Mouse (Mus musculus): ENCODE measurements around the gene Trpv2.

Trpv2 gene

GRCm38 (mm10) chr11:62558961-62559646, 15.2 kb upstream of the Trpv2 start:
- DNase-seq: peak; percentile 33

- no peak for DNase-seq
Observed at GRCm38 (mm10) chr11:62560463-62561016, 13.7 kb upstream of the Trpv2 start.

DNA sequence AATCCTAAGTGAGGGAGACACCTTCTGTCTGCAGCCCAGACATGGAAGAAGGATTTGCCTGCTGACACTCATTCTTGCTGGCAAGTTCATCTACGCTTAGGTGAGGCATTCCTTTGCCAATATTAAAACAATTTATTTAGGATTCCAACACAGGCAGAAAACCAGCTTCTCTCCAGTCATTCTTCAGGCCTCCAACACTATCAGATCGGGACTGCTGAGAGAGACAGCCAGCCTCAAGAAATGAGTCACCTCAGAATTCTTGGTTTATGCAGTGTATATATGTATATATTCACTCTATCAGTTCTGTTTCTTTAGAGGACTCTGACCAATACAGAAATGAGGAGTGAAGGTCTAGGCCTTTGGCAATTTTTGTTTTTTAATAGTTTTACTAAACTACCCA, 10.7 kb upstream of the Trpv2 start:
- DNase-seq: no peak

DNA sequence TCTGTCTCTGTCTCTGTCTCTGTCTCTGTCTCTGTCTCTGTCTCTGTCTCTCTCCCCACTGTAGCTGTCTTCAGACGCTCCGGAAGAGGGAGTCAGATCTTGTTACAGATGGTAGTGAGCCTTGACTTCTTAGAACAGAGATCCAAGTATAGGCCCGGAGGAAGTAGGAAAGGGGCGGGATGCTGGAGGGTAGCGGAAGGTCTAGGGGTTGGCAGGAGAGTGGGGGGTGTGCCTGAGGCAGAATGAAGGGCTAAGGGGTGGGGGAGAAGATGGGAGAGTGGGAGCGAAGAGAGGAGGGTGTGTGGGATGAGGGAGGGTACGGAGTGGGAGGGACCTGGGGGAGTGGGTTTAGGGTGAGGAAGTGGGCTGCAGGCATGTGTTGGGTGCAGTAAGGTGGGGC, 8.5 kb upstream of the Trpv2 start:
- DNase-seq: no peak

DNA sequence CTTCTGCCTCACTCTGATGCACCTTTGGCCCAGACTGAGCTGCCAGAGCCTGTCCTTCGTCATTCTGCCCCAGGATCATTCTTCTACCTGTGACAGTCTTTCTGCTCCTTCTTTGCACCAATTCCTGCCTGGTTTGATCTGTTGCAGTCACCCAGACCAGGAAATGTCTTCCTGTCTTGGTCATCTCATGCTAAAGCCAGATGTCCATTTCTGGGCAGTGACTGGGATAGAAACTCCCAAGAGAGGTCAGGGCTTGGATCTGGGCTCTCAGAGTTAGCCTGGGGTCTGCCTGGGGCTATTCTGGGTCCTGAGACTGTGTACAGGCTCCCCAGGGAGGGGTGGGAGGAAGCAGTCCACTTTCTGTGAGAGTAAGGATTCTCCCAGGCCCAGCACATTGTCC, 8.1 kb upstream of the Trpv2 start:
- DNase-seq: no peak

- no peak for DNase-seq
Observed at GRCm38 (mm10) chr11:62568300-62568699, 6.0 kb upstream of the Trpv2 start.

DNA sequence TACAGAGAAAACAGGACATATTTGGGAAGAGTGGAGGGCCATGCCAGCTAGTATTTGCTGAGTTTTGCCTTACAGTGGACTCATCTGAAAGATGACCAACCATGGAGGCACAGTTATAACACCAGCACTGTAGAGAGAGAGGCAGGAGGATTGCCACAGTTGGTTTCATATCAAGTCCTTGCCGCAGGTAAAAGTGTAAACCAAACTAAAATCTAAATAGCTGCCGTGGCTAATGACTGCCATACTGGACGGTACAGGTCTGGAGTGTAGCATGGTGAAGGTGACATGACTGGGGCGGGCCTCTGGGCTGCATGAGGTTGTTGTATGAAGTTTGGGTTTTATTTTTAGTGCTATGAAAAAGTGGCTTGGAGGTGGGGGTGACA, 408 bp downstream of the Trpv2 start:
- no peak for DNase-seq

DNA sequence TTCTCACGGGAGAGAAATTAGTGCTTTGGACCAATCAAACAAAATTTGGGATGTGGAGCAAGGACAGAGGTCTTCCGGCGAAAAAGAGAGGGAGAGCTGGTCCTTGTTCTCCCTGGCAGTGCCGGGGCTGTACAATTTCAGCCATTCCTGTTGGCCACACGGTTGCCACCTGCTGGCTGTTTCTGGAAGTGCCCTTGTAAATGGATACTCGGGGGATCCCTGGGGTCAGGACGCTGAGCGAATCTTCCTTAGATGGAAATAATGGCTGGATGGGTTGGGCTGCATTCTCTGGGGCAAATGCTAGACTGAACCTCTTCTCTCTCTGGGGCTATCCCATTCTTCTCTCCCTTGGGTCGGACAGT, 992 bp downstream of the Trpv2 start:
- peak; percentile 92 for DNase-seq

GRCm38 (mm10) chr11:62575659-62576438, 1.6 kb downstream of the Trpv2 start:
- DNase-seq: peak; percentile 53

DNA sequence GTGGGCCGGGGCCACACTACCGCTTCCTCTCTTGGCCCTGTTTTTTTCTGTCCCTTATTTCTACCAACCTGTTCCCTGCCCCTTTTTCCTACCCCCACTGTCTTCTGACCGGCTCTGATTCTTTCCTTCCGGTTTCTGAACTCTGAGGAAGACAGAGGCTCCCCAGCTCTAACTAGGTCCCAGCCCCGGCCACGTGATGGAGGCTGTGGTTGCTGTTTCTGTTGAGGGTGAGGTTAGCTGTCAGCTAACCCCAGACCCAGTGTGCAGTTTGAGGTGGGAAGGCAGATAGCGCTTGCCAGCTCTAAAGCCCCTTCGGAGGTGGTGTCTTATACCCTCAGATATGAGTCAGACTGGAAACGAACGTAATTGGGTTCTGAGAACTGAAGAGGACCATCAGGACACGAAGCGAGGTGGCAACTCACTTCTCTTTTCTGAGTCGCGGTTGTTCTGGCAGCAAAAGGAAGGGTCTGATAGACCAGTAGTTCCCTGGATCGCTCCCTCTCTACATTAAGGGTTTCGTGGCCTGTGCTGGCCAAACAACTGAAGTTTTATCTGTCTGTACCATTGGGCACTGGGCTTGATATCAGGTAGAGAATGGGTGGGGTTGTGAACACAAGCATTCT, 2.4 kb downstream of the Trpv2 start:
- DNase-seq: peak; percentile 21

DNA sequence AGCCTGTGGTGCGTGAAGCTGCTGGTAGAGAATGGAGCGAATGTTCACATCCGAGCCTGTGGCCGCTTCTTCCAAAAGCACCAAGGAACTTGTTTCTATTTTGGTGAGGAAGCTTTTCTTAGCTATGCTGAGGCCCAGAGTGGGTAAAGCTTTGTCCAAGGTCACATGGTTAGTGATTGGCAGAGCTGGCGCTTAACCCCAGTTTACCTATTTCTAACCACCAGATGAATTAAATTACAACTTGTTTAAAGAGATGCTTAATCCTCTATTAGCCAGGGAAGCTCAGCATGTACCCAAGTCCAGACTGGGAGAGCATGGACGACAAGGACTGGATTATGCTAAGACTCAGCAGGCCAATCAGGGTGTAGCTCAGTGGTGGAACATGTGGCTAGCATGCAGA, 8.7 kb downstream of the Trpv2 start:
- DNase-seq: no peak

GRCm38 (mm10) chr11:62584671-62585206, 10.5 kb downstream of the Trpv2 start:
- DNase-seq: no peak

GRCm38 (mm10) chr11:62587034-62587433, 12.7 kb downstream of the Trpv2 start:
- DNase-seq: no peak

DNA sequence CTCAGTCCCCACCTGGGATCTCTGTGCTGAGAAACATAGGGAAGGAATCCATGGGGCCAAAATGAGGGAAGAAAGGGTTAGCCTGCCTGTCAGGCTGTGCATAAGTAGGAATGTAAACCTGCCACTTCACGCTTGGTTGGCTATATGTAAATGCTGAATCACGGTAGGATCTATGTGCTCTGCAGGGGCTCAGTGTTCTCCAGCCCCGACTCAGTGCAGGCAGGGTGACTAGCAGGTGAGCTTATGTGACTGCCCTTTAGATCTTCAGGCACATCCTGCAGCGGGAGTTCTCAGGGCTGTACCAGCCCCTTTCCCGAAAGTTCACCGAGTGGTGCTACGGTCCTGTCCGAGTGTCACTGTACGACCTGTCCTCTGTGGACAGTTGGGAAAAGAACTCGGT, 15.1 kb downstream of the Trpv2 start:
- DNase-seq: no peak

DNA sequence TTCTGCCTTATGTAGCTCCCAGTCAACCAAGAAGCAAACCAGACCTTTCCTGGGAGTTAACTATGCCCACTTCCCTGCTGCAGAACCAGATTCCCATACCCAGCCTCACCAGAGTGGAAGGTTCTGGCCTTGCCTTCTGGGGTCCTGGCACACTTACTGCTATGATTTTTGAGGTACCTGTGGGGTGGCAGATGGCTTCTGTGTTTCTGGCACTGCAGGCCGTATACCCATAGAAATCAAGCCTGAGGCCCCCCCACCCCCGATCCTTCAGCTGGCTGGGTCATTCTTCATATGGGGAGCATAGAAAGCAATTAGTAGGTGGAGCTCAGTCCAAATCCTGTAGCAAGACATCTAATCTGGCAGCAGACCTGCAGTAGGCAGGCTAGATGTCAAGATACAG, 16.7 kb downstream of the Trpv2 start:
- DNase-seq: no peak

DNA sequence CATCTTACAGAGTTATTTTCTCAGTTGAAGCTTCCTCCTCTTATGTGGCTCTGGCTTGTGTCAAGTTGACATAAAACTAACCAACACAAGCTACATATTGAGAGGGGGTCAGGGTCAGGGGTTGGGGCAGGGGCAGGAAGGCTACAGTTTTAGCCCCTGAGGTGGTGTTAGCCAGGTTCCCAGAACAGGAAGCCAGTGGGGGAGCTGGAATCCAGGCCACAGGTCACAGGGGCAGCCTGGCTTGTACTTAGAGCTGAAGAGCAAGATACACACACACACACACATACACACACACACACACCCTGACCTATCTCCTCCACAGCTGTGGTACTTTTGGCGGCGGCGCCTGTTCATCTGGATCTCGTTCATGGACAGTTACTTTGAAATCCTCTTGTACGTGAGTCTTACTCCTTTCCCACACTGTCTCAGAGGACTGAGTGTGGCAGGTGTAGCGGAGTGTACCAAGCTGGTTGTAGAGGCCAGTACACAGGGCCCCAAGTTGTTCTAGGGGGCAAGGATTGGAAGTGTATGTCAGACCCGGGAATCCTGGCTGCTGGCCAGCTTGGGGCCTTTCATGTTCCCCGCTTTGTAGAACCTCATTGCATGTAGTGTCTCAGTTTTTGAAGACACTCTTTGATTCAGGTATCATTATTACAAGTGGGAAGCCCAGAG, 17.8 kb downstream of the Trpv2 start:
- peak; percentile 44 for DNase-seq

DNA sequence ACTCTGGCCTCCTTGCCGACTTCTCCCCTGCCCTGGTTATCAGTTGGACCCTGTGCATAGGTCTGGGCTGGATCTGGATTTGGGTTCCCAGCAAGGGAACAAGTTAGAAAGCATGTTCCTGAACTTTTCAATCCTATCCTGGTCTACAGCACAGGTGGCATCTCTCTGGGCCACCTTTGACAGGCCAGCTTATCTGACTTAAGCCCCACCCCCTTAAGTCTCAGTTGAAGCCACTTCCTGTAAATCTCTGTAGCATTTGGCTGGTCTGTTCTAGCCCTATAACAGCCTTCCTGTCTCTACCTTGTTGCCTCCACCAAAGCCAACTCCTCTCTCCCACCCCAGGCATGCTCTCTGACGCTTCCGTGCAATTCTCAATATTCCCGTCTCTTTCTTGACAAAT, 24.3 kb downstream of the Trpv2 start:
- no peak for DNase-seq

GRCm38 (mm10) chr11:62601732-62602618, 27.7 kb downstream of the Trpv2 start:
- DNase-seq: no peak

DNA sequence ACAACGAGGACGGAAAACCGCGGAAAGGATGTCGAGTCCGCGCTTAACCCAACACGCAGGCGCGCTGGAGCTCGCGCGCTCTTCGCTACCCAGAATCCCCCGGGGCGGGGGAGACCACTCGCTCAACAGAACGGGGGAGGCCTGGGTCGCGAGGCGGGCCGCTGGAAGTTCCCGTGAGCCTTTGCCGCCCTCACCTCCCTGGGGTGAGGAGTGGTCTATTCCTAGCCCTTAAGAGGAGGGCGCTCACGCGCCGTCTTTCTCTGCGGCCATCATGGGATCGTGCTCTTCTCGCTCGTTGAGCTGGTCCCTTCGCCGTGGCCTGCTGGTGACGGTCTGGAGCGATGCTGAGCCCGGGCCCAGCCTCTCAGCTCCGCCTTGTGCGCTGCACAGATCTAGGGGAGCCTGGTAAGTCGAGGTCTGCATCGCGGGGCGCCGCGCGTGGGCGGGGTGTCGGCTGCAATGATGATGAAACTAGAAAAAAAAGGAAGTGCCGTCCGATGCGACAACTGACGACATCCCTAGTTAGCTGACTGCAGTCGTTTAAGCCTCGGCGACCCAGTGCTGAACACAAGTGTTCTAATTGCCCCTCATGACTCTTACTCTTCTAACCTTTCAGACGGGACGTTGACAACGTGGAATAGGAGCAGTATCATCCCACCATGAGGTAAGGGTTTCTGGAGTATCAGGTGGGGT, 28.5 kb downstream of the Trpv2 start:
- DNase-seq: peak; percentile 98

- peak; percentile 36 for DNase-seq
Observed at GRCm38 (mm10) chr11:62603312-62604056, 29.2 kb downstream of the Trpv2 start.
